Mouse (Mus musculus) layer of hippocampus, adult 11-12 months (tissue): Measurements from ENCODE around the gene Esyt2.
"Not testable (repeated sequence)": the region's sequence is repeated elsewhere in the genome, so short reads cannot be mapped to it uniquely, and the experiment has no call there.

Experiments
- DNase-seq: peaks from one replicate; pipeline ENCODE4 v3.0.0; 2022; ENCODE audit warnings: low spot score

Esyt2 gene

GRCm38 (mm10) chr12:116280653-116281364, at the start of gene Esyt2:
Gene Esyt2, plus strand, starts transcription at chr12:116281196.
- DNase-seq, result peak; percentile 100

- peak; percentile 25 for DNase-seq
Observed at GRCm38 (mm10) chr12:116231612-116232011, 49.4 kb upstream of the Esyt2 start.

GRCm38 (mm10) chr12:116232061-116232460, 48.9 kb upstream of the Esyt2 start:
- DNase-seq, result no peak

DNA sequence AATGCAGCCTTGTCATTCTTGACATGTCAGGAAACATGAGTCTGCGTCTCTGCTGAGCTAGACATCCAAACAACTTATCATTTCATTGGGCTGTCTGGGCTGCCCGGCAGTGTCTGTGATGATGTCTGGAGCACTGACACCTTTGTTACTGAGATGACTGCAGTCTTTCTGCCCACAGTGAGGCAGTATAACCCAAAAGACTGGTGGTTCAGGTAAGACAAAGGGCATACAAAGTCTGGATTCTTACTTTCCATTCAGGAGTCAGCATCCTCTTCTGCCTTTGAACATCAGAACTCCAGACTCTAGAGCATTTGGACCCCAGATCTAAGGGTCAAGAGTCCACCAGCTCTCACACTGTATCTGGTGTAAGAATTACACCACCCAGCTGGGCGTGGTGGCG, 45.6 kb upstream of the Esyt2 start:
- no peak for DNase-seq

- no peak for DNase-seq
Observed at GRCm38 (mm10) chr12:116236658-116237057, 44.3 kb upstream of the Esyt2 start.

GRCm38 (mm10) chr12:116238370-116238769, 42.6 kb upstream of the Esyt2 start:
- no peak for DNase-seq

DNA sequence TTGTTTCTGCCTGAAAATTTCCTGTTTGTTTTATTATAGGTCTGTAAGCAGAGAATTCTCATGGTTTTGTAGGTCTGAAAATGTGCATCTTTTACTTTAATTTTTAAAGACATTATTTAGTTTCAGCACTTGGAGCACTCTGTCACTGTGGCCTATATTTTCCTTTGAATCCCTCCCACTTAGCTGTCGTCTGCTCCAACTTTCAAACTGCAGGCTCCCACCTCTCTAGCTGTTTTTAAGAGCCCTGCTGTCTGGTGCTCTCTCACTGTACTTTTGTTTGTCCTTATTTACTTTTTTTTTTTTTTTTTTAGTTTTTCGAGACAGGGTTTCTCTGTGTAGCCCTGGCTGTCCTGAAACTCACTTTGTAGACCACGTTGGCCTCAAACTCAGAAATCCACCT, 42.2 kb upstream of the Esyt2 start:
- DNase-seq, result no peak

- DNase-seq, result no peak
Observed at GRCm38 (mm10) chr12:116244601-116245000, 36.4 kb upstream of the Esyt2 start.

- DNase-seq, result no peak
Observed at GRCm38 (mm10) chr12:116254652-116255051, 26.3 kb upstream of the Esyt2 start.

DNA sequence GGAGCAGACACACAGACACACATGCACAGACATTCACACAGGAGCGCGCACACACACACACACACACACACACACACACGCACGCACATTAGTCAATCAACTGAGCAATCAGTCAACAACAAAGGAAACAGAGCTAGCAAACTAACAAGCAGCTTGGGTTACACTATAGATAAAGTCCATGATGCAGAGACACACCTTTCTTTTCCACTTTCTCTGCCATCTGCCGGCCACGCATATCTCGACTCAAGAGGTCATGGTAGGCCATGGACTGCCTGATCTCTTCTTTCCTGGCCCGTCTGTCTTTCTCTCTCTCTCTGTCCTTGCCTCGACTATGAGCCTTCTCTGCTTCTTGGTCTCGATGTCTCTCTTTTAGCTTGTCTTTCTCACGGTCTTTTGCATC, 25.4 kb upstream of the Esyt2 start:
- no peak for DNase-seq

DNA sequence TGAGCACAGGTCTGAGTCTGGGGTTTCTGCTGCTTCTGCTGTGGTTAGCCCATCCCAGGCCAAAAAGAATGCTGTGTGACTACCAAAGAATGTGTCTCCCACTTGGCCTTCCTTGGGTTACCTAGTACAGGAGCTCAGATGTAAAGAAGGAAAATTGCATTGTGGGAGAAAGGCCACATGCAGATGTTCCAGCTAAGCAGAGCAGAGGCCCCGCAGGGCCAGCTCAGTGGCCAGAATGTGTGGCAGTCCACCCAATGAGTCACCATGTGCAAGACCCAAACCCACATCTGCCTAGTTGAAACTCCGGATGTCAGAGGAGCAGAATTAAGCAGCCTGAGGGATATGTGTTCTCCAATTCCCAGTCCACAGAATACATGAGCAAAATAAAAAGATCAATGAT, 22.7 kb upstream of the Esyt2 start:
- no peak for DNase-seq

- DNase-seq, result peak; percentile 85
Observed at GRCm38 (mm10) chr12:116262555-116263341, 18.2 kb upstream of the Esyt2 start, which contains the start of gene Wdr60. Gene Wdr60, minus strand, starts transcription at chr12:116263022.

- no peak for DNase-seq
Observed at GRCm38 (mm10) chr12:116264756-116265155, 16.2 kb upstream of the Esyt2 start.

GRCm38 (mm10) chr12:116265275-116265674, 15.7 kb upstream of the Esyt2 start:
- no peak for DNase-seq

DNA sequence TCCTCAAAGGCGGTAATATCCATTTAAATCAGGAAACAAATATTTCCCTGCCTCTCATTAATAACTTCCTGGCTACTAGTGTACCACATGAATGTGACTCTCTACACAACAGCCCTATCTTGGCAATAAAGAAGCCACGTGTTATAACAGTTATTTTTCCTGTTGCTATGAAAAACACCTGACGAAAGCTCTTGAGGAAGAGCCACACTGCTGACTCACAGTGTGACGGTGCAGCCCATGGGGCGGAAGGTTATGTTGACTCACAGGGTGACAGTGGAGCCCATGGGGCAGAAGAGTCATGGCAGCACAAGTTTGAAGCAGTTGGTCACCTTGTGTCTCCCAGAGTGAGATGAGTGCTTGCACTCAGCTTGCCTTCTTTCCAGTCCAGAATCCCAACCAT, 11.5 kb upstream of the Esyt2 start:
- DNase-seq, result no peak

DNA sequence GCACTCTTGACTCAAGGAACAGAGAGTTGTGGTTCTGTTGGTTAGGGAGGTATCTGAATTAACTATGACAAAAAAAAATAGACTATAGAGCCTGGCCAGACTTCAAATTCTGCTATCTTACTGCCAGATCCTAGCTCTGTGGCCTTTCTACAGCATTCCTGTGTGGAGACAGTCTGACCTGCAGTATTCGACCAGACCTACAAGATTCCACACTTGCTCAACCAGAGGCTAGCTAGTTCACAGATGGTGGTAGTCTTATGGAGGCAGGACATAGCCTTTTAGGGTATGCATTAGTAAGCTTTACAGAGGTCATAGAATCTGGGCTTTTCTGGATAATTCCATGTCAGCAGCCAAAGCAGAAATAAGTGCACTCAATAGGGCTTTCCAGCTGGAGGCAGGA, 10.5 kb upstream of the Esyt2 start:
- DNase-seq, result no peak

- no peak for DNase-seq
Observed at GRCm38 (mm10) chr12:116271071-116271470, 9.9 kb upstream of the Esyt2 start.

DNA sequence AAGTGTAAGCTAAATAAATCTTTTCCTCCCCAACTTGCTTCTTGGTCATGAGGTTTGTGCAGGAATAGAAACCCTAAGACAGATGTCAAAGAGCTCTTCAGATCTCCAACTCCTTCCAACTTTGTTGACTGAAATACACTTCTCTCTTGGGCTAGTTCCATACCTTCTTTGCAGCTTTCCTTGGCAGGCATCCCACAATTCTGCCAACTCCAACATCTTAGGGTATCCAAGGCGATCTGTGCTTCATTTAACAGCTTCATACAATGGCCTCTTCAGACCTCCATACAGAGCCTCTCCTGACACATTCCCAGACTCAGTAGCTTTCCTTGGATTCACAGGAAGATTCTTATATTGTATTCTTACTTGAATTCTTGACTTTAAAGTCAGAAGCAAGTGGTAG, 7.3 kb upstream of the Esyt2 start:
- DNase-seq, result no peak

GRCm38 (mm10) chr12:116275086-116275485, 5.9 kb upstream of the Esyt2 start, which contains the start of gene Gm11027:
Gene Gm11027, plus strand, starts transcription at chr12:116275386.
- not testable (repeated sequence) for DNase-seq

GRCm38 (mm10) chr12:116275631-116276030, 5.4 kb upstream of the Esyt2 start:
- no peak for DNase-seq

- no peak for DNase-seq
Observed at GRCm38 (mm10) chr12:116276961-116277360, 4.0 kb upstream of the Esyt2 start.

GRCm38 (mm10) chr12:116278541-116278940, 2.5 kb upstream of the Esyt2 start:
- no peak for DNase-seq

DNA sequence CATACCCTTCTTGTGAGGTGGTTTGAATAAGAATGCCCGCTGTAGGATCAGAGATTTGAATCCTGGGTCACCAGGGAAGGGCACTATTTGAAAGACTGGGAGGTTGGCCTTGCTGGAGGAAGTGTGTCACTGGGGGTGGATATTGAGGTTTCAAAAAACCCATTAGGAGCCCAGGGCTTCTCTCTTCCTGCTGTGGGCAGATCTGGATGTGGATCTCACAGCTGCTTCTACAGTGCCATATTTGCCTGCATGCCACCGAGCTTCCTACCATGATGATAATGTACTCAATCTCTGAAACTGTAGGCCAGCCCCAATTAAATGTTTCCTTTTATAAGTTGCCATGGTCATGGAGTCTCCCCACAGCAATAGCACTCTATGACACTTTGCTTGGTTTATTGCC, 1.8 kb upstream of the Esyt2 start:
- DNase-seq, result no peak
